Mouse (Mus musculus) hindbrain, embryonic 12.5 days (tissue): ENCODE data around the gene Selp. TPM values are rescaled to one million over a fixed set of nuclear protein-coding genes. Genes with fewer than 3 reads are reported as not detected.

Experiments used
- ATAC-seq: fragments of 200-750 bp; cut with Nextera tagmentation; 2 replicates; pipeline ENCODE4 v1.8.0; 2017; ENCODE audit warnings: moderate TSS enrichment; ENCODE audit not compliant: low FRiP score
- H3K27ac ChIP-seq: fragments of 300-500 bp; sonication (generic); 2 replicates; pipeline ENCODE4 v1.5.1; 2016; ENCODE audit warnings: mild to moderate bottlenecking
- H3K27me3 ChIP-seq: fragments of 300-500 bp; sonication (generic); 2 replicates; pipeline ENCODE4 v1.6.1; 2016; ENCODE audit warnings: mild to moderate bottlenecking
- H3K36me3 ChIP-seq: fragments of 300-500 bp; sonication (generic); 2 replicates; pipeline ENCODE4 v1.6.1; 2016; ENCODE audit warnings: mild to moderate bottlenecking
- H3K4me1 ChIP-seq: fragments of 300-500 bp; sonication (generic); 2 replicates; pipeline ENCODE4 v1.6.1; 2016
- H3K4me2 ChIP-seq: fragments of 300-500 bp; sonication (generic); replicated peaks from 2 replicates; pipeline ENCODE4 v1.6.1; 2016; ENCODE audit warnings: mild to moderate bottlenecking
- H3K4me3 ChIP-seq: fragments of 300-500 bp; sonication (generic); 2 replicates; pipeline ENCODE4 v1.5.1; 2016; ENCODE audit warnings: mild to moderate bottlenecking
- H3K9ac ChIP-seq: fragments of 300-500 bp; sonication (generic); 2 replicates; pipeline ENCODE4 v1.6.1; 2016; ENCODE audit warnings: mild to moderate bottlenecking, moderate library complexity
- H3K9me3 ChIP-seq: fragments of 300-500 bp; sonication (generic); replicated peaks from 2 replicates; pipeline ENCODE4 v1.6.1; 2016; ENCODE audit warnings: mild to moderate bottlenecking
- WGBS: fragments of 180-500 bp; shearing (Covaris S2); methylation state at CpG from one replicate; pipeline ENCODE4 v1.1.7; 2016; 5-methylcytosine and 5-hydroxymethylcytosine counted together
- polyA plus RNA-seq: library from polyadenylated mRNA; unstranded; fragments of >200 nt; fragmentation: Nextera tagmentation; extraction: Ambion mirVana; gene quantifications from 2 replicates; pipeline ENCODE4 v1.2.1, GENCODE M21; 2016

The Selp gene
- polyA plus RNA-seq, 1 experiment from 2014 or later: not detected

- H3K27me3 ChIP-seq: no peaks in the 10 kb centered on the region
- no peaks in the 10 kb centered on the region for H3K36me3 ChIP-seq
- no peaks in the 10 kb centered on the region for H3K4me1 ChIP-seq
- no peak overlapping the region for H3K27ac ChIP-seq
- WGBS: 62% methylated on average over 3 of the region's 3 CpGs
- H3K4me2 ChIP-seq: no peak overlapping the region
- ATAC-seq: no peak
- H3K4me3 ChIP-seq: no peak overlapping the region
- H3K9ac ChIP-seq: no peak overlapping the region
- H3K9me3 ChIP-seq: no peaks in the 10 kb centered on the region
Observed at GRCm38 (mm10) chr1:164123836-164124235, 8.8 kb downstream of the Selp start.

- no peak for ATAC-seq
- no peak overlapping the region for H3K4me3 ChIP-seq
- WGBS: 78% methylated on average over 3 of the region's 3 CpGs
- no peak overlapping the region for H3K9ac ChIP-seq
- no peaks in the 10 kb centered on the region for H3K27me3 ChIP-seq
- no peaks in the 10 kb centered on the region for H3K4me1 ChIP-seq
- no peak overlapping the region for H3K27ac ChIP-seq
- H3K4me2 ChIP-seq: no peak overlapping the region
- H3K9me3 ChIP-seq: no peaks in the 10 kb centered on the region
- H3K36me3 ChIP-seq: no peaks in the 10 kb centered on the region
Observed at GRCm38 (mm10) chr1:164130013-164130412, 14.9 kb downstream of the Selp start.

GRCm38 (mm10) chr1:164132609-164133008 is 17.5 kb downstream of the Selp start:
- H3K27me3 ChIP-seq: no peaks in the 10 kb centered on the region
- H3K27ac ChIP-seq: no peak overlapping the region
- H3K9me3 ChIP-seq: no peaks in the 10 kb centered on the region
- no peak overlapping the region for H3K4me2 ChIP-seq
- H3K9ac ChIP-seq: no peak overlapping the region
- H3K4me1 ChIP-seq: no peaks in the 10 kb centered on the region
- 89% methylated on average over 1 of the region's 1 CpGs for WGBS
- no peak for ATAC-seq
- no peak overlapping the region for H3K4me3 ChIP-seq
- no peaks in the 10 kb centered on the region for H3K36me3 ChIP-seq

GRCm38 (mm10) chr1:164134101-164134500 is 19.0 kb downstream of the Selp start:
- H3K9me3 ChIP-seq: no peaks in the 10 kb centered on the region
- H3K27me3 ChIP-seq: no peaks in the 10 kb centered on the region
- H3K4me3 ChIP-seq: no peak overlapping the region
- H3K36me3 ChIP-seq: no peaks in the 10 kb centered on the region
- H3K4me1 ChIP-seq: no peaks in the 10 kb centered on the region
- no peak overlapping the region for H3K9ac ChIP-seq
- H3K27ac ChIP-seq: no peak overlapping the region
- H3K4me2 ChIP-seq: no peak overlapping the region
- no peak for ATAC-seq
- WGBS: 81% methylated on average over 6 of the region's 6 CpGs

- Histone ChIP-seq H3K27ac (no peak overlapping the region), H3K9ac (no peak overlapping the region), H3K9me3 (no peaks in the 10 kb centered on the region), H3K36me3 (no peaks in the 10 kb centered on the region), H3K4me3 (no peak overlapping the region), H3K4me2 (no peak overlapping the region), H3K27me3 (no peaks in the 10 kb centered on the region), H3K4me1 (no peaks in the 10 kb centered on the region)
- WGBS: 82% methylated on average over 5 of the region's 5 CpGs
- ATAC-seq: no peak
Observed at GRCm38 (mm10) chr1:164135360-164135759, 20.3 kb downstream of the Selp start.

GRCm38 (mm10) chr1:164135960-164136359 is 20.9 kb downstream of the Selp start:
- WGBS: 79% methylated on average over 11 of the region's 11 CpGs
- Histone ChIP-seq H3K4me3 (no peak overlapping the region), H3K36me3 (no peaks in the 10 kb centered on the region), H3K9ac (no peak overlapping the region), H3K27ac (no peak overlapping the region), H3K9me3 (no peaks in the 10 kb centered on the region), H3K4me1 (no peaks in the 10 kb centered on the region), H3K27me3 (no peaks in the 10 kb centered on the region), H3K4me2 (no peak overlapping the region)
- ATAC-seq: no peak

- Histone ChIP-seq H3K27ac (no peak overlapping the region), H3K4me1 (no peaks in the 10 kb centered on the region), H3K4me2 (no peak overlapping the region), H3K9me3 (no peaks in the 10 kb centered on the region), H3K4me3 (no peak overlapping the region), H3K9ac (no peak overlapping the region), H3K36me3 (no peaks in the 10 kb centered on the region), H3K27me3 (no peaks in the 10 kb centered on the region)
- no peak for ATAC-seq
- WGBS: 76% methylated on average over 6 of the region's 6 CpGs
Observed at GRCm38 (mm10) chr1:164136636-164137035, 21.6 kb downstream of the Selp start.

GRCm38 (mm10) chr1:164138365-164139130 is 23.5 kb downstream of the Selp start:
- no peak overlapping the region for H3K9ac ChIP-seq
- H3K36me3 ChIP-seq: no peaks in the 10 kb centered on the region
- WGBS: 10% methylated on average over 5 of the region's 5 CpGs
- no peaks in the 10 kb centered on the region for H3K4me1 ChIP-seq
- H3K27ac ChIP-seq: no peak overlapping the region
- no peak overlapping the region for H3K4me3 ChIP-seq
- no peaks in the 10 kb centered on the region for H3K27me3 ChIP-seq
- H3K9me3 ChIP-seq: no peaks in the 10 kb centered on the region
- ATAC-seq: peak; percentile 82
- H3K4me2 ChIP-seq: no peak overlapping the region

- 76% methylated on average over 4 of the region's 4 CpGs for WGBS
- Histone ChIP-seq H3K4me2 (no peak overlapping the region), H3K9me3 (no peaks in the 10 kb centered on the region), H3K4me1 (no peaks in the 10 kb centered on the region), H3K27me3 (no peaks in the 10 kb centered on the region), H3K4me3 (no peak overlapping the region), H3K9ac (no peak overlapping the region), H3K27ac (no peak overlapping the region), H3K36me3 (no peaks in the 10 kb centered on the region)
- no peak for ATAC-seq
Observed at GRCm38 (mm10) chr1:164139464-164139863, 24.4 kb downstream of the Selp start.

GRCm38 (mm10) chr1:164149083-164149482 is 34.0 kb downstream of the Selp start:
- Histone ChIP-seq H3K36me3 (no peaks in the 10 kb centered on the region), H3K27ac (no peak overlapping the region), H3K4me3 (no peak overlapping the region), H3K4me2 (no peak overlapping the region), H3K4me1 (peaks cover 3% of the 10 kb centered on the region; the same call in 1 of the 2 replicates), H3K9me3 (no peaks in the 10 kb centered on the region), H3K27me3 (no peaks in the 10 kb centered on the region), H3K9ac (no peak overlapping the region)
- WGBS: 96% methylated on average over 7 of the region's 7 CpGs
- ATAC-seq: no peak

GRCm38 (mm10) chr1:164151387-164152088 is 36.5 kb downstream of the Selp start, which contains the start of gene F5:
TSS of gene F5 (plus strand) at chr1:164151838.
- peaks cover 3% of the 10 kb centered on the region; the same call in 1 of the 2 replicates for H3K4me1 ChIP-seq
- H3K27ac ChIP-seq: no peak within 1 kb of the TSS
- no peaks in the 10 kb centered on the region for H3K36me3 ChIP-seq
- WGBS: 12% methylated on average over 16 of the region's 16 CpGs
- ATAC-seq: 0 out of 2 replicates have a peak, but pooled peaks have one; percentile 32
- no peaks in the 10 kb centered on the region for H3K9me3 ChIP-seq
- no peaks in the 10 kb centered on the region for H3K27me3 ChIP-seq
- no peak within 1 kb of the TSS for H3K9ac ChIP-seq
- H3K4me2 ChIP-seq: peak within 1 kb of the TSS; percentile 27
- H3K4me3 ChIP-seq: no peak within 1 kb of the TSS

GRCm38 (mm10) chr1:164152836-164153235 is 37.8 kb downstream of the Selp start:
- ATAC-seq: no peak
- no peaks in the 10 kb centered on the region for H3K9me3 ChIP-seq
- no peak overlapping the region for H3K4me2 ChIP-seq
- H3K4me1 ChIP-seq: peaks cover 3% of the 10 kb centered on the region; the same call in 1 of the 2 replicates
- H3K27me3 ChIP-seq: no peaks in the 10 kb centered on the region
- H3K36me3 ChIP-seq: no peaks in the 10 kb centered on the region
- H3K4me3 ChIP-seq: no peak overlapping the region
- WGBS: 91% methylated on average over 5 of the region's 5 CpGs
- no peak overlapping the region for H3K9ac ChIP-seq
- no peak overlapping the region for H3K27ac ChIP-seq
